Mouse (Mus musculus): ENCODE data around the gene Fmn2. TPM values are rescaled to one million over a fixed set of nuclear protein-coding genes. Genes with fewer than 3 reads are reported as not detected.

Fmn2 gene
- polyA plus RNA-seq, 1 experiment, result not detected

GRCm38 (mm10) chr1:174597495-174597894, 95.9 kb downstream of the Fmn2 start:
- Histone ChIP-seq H3K27me3 (ENCODE audit: control insufficient read depth, insufficient read depth, insufficient read length) (no peaks in the 10 kb centered on the region), H3K79me2 (ENCODE audit: control insufficient read depth, insufficient read depth) (no peaks in the 10 kb centered on the region), H3ac (ENCODE audit: control insufficient read depth, insufficient read length, low read depth) (no peak overlapping the region), H3K79me3 (ENCODE audit: low read depth) (no peaks in the 10 kb centered on the region), H3K36me3 (ENCODE audit: control insufficient read depth, insufficient read depth) (no peaks in the 10 kb centered on the region), H3K4me3 (ENCODE audit: insufficient read depth, poor library complexity, severe bottlenecking) (no peak overlapping the region)
- no peak for TF ChIP-seq MYOG (IDR thresholded peaks at IDR 0.05; ENCODE audit: control insufficient read depth, extremely low read depth, insufficient read length)
- no peak for TF ChIP-seq MYOD1 (IDR thresholded peaks at IDR 0.05; ENCODE audit: control insufficient read depth, insufficient read length, low read depth)
- TF ChIP-seq CEBPB (IDR thresholded peaks at IDR 0.05; ENCODE audit: low read depth), result no peak
- TF ChIP-seq CTCF (IDR thresholded peaks at IDR 0.05; ENCODE audit: control insufficient read depth, insufficient read depth, insufficient read length), result no peak
- TF ChIP-seq FOSL1 (IDR thresholded peaks at IDR 0.05; ENCODE audit: insufficient read depth, low read length, poor library complexity, severe bottlenecking), result no peak
- TF ChIP-seq MAX (IDR thresholded peaks at IDR 0.05), result no peak
- TF ChIP-seq USF1 (IDR thresholded peaks at IDR 0.05; ENCODE audit: low read depth), result no peak

GRCm38 (mm10) chr1:174598226-174598625, 96.6 kb downstream of the Fmn2 start:
- Histone ChIP-seq H3K79me3 (ENCODE audit: low read depth) (no peaks in the 10 kb centered on the region), H3K4me3 (ENCODE audit: insufficient read depth, poor library complexity, severe bottlenecking) (no peak overlapping the region), H3K27me3 (ENCODE audit: control insufficient read depth, insufficient read depth, insufficient read length) (no peaks in the 10 kb centered on the region), H3K36me3 (ENCODE audit: control insufficient read depth, insufficient read depth) (no peaks in the 10 kb centered on the region), H3K79me2 (ENCODE audit: control insufficient read depth, insufficient read depth) (no peaks in the 10 kb centered on the region), H3ac (ENCODE audit: control insufficient read depth, insufficient read length, low read depth) (no peak overlapping the region)
- no peak for TF ChIP-seq MYOG (IDR thresholded peaks at IDR 0.05; ENCODE audit: control insufficient read depth, extremely low read depth, insufficient read length)
- no peak for TF ChIP-seq USF1 (IDR thresholded peaks at IDR 0.05; ENCODE audit: low read depth)
- TF ChIP-seq FOSL1 (IDR thresholded peaks at IDR 0.05; ENCODE audit: insufficient read depth, low read length, poor library complexity, severe bottlenecking), result no peak
- no peak for TF ChIP-seq CEBPB (IDR thresholded peaks at IDR 0.05; ENCODE audit: low read depth)
- no peak for TF ChIP-seq MAX (IDR thresholded peaks at IDR 0.05)
- no peak for TF ChIP-seq CTCF (IDR thresholded peaks at IDR 0.05; ENCODE audit: control insufficient read depth, insufficient read depth, insufficient read length)
- TF ChIP-seq MYOD1 (IDR thresholded peaks at IDR 0.05; ENCODE audit: control insufficient read depth, insufficient read length, low read depth), result no peak

DNA sequence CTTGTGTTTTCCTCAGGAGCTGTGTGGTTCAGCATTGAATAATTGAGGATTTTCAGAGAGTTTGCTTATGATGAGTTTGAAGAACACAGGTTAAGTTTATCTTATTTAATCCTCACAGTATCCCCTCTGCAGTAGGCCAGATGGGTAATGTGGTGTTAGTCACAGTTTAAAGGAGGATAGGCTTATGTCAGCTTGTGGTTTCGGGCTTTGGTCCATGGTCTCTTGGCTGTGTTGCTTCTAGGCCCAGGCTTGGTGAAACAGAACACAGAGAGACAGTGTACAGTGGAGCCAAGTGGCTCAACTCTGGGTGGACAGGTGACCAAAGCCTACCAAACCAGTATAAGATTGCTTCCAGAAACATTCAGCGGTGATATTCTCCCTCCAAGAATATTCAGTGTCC, 98.4 kb downstream of the Fmn2 start:
- Histone ChIP-seq H3K36me3 (ENCODE audit: control insufficient read depth, insufficient read depth) (no peaks in the 10 kb centered on the region), H3K79me3 (ENCODE audit: low read depth) (no peaks in the 10 kb centered on the region), H3K27me3 (ENCODE audit: control insufficient read depth, insufficient read depth, insufficient read length) (no peaks in the 10 kb centered on the region), H3ac (ENCODE audit: control insufficient read depth, insufficient read length, low read depth) (no peak overlapping the region), H3K79me2 (ENCODE audit: control insufficient read depth, insufficient read depth) (no peaks in the 10 kb centered on the region), H3K4me3 (ENCODE audit: insufficient read depth, poor library complexity, severe bottlenecking) (no peak overlapping the region)
- no peak for TF ChIP-seq FOSL1 (IDR thresholded peaks at IDR 0.05; ENCODE audit: insufficient read depth, low read length, poor library complexity, severe bottlenecking)
- no peak for TF ChIP-seq MYOD1 (IDR thresholded peaks at IDR 0.05; ENCODE audit: control insufficient read depth, insufficient read length, low read depth)
- TF ChIP-seq CEBPB (IDR thresholded peaks at IDR 0.05; ENCODE audit: low read depth), result no peak
- no peak for TF ChIP-seq CTCF (IDR thresholded peaks at IDR 0.05; ENCODE audit: control insufficient read depth, insufficient read depth, insufficient read length)
- no peak for TF ChIP-seq USF1 (IDR thresholded peaks at IDR 0.05; ENCODE audit: low read depth)
- no peak for TF ChIP-seq MYOG (IDR thresholded peaks at IDR 0.05; ENCODE audit: control insufficient read depth, extremely low read depth, insufficient read length)
- TF ChIP-seq MAX (IDR thresholded peaks at IDR 0.05), result no peak

DNA sequence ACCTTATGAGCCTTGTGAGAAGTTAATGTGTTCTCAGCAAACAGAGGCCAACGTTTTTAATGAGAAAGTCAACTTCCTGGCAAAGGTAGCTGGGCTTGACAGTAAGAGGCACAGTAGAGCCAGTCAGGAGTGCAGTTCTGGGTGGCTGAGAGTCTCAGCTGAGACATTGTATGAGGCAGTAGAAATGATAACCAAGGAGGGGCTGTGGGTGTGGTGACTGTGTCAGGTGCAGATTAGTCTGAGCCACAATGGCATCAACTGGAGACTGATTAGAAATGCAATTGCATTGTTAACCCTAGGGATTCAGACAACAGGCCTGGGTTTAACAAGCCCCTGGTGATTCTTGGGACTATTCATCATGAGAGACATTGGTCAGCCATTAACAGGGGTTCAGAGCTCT, 99.0 kb downstream of the Fmn2 start:
- Histone ChIP-seq H3ac (ENCODE audit: control insufficient read depth, insufficient read length, low read depth) (no peak overlapping the region), H3K79me3 (ENCODE audit: low read depth) (no peaks in the 10 kb centered on the region), H3K36me3 (ENCODE audit: control insufficient read depth, insufficient read depth) (no peaks in the 10 kb centered on the region), H3K27me3 (ENCODE audit: control insufficient read depth, insufficient read depth, insufficient read length) (no peaks in the 10 kb centered on the region), H3K79me2 (ENCODE audit: control insufficient read depth, insufficient read depth) (no peaks in the 10 kb centered on the region), H3K4me3 (ENCODE audit: insufficient read depth, poor library complexity, severe bottlenecking) (no peak overlapping the region)
- TF ChIP-seq MYOD1 (IDR thresholded peaks at IDR 0.05; ENCODE audit: control insufficient read depth, insufficient read length, low read depth), result no peak
- TF ChIP-seq USF1 (IDR thresholded peaks at IDR 0.05; ENCODE audit: low read depth), result no peak
- TF ChIP-seq MAX (IDR thresholded peaks at IDR 0.05), result no peak
- TF ChIP-seq CEBPB (IDR thresholded peaks at IDR 0.05; ENCODE audit: low read depth), result no peak

DNA sequence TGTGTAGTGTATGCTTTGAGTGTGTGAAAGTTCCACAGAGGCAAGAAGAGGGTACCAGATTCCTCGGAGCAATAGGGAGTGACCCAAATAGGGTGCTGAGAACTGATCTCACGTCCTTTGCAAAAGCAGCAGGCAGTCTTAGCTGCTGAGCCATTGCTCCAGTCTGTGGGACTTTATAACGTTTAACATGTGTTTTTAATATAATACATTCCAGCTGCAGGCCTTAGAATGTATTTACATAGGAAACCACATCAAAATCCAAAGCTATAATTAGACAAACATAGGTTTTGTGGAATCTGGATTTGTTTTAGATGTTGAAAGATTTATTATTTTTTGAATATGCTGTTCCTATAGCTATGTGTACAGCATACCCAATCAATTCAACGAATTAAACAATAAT, 115.7 kb downstream of the Fmn2 start:
- H3ac ChIP-seq (ENCODE audit: control insufficient read depth, insufficient read length, low read depth), result no peak overlapping the region
- TF ChIP-seq CTCF (IDR thresholded peaks at IDR 0.05; ENCODE audit: control insufficient read depth, insufficient read depth, insufficient read length) (no peak), MYOG (IDR thresholded peaks at IDR 0.05; ENCODE audit: control insufficient read depth, extremely low read depth, insufficient read length) (no peak), FOSL1 (IDR thresholded peaks at IDR 0.05; ENCODE audit: insufficient read depth, low read length, poor library complexity, severe bottlenecking) (no peak), MYOD1 (IDR thresholded peaks at IDR 0.05; ENCODE audit: control insufficient read depth, insufficient read length, low read depth) (no peak), MAX (IDR thresholded peaks at IDR 0.05) (no peak), USF1 (IDR thresholded peaks at IDR 0.05; ENCODE audit: low read depth) (no peak), CEBPB (IDR thresholded peaks at IDR 0.05; ENCODE audit: low read depth) (no peak)

DNA sequence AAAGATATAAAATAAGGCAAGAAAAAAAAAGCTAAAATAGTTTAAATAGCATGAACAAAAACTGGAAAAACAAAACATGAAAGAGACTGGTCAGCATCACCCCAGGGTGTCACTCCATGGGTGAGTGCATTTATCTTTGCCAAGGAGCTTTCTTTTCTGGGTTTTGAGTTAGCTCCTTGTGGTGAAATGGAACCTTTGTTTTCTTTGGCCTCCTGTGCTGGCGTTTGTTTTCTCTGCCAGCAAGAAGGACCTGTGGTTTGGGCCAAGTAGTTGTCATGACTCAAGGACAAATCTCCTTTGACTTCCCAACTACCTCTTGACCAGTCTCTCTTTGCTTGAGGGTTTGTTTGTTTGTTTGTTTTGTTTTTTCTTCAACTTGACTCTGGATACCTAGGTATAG, 119.9 kb downstream of the Fmn2 start:
- H3K27me3 ChIP-seq (ENCODE audit: control insufficient read depth, insufficient read depth, insufficient read length), result no peaks in the 10 kb centered on the region
- TF ChIP-seq MYOD1 (IDR thresholded peaks at IDR 0.05; ENCODE audit: control insufficient read depth, insufficient read length, low read depth), result no peak
- no peak for TF ChIP-seq USF1 (IDR thresholded peaks at IDR 0.05; ENCODE audit: low read depth)
- no peak for TF ChIP-seq MAX (IDR thresholded peaks at IDR 0.05)
- no peak overlapping the region for H3K4me3 ChIP-seq (ENCODE audit: insufficient read depth, poor library complexity, severe bottlenecking)
- no peak overlapping the region for H3ac ChIP-seq (ENCODE audit: control insufficient read depth, insufficient read length, low read depth)
- H3K36me3 ChIP-seq (ENCODE audit: control insufficient read depth, insufficient read depth), result no peaks in the 10 kb centered on the region
- H3K79me3 ChIP-seq (ENCODE audit: low read depth), result no peaks in the 10 kb centered on the region
- H3K79me2 ChIP-seq (ENCODE audit: control insufficient read depth, insufficient read depth), result no peaks in the 10 kb centered on the region

More for the DNA sequence above, 115.7 kb downstream of the Fmn2 start:
- Histone ChIP-seq H3K79me3 (ENCODE audit: low read depth) (no peaks in the 10 kb centered on the region), H3K79me2 (ENCODE audit: control insufficient read depth, insufficient read depth) (no peaks in the 10 kb centered on the region), H3K4me3 (ENCODE audit: insufficient read depth, poor library complexity, severe bottlenecking) (no peak overlapping the region), H3K36me3 (ENCODE audit: control insufficient read depth, insufficient read depth) (no peaks in the 10 kb centered on the region), H3K27me3 (ENCODE audit: control insufficient read depth, insufficient read depth, insufficient read length) (no peaks in the 10 kb centered on the region)
